ENCODE assay signal across 8 mouse cellular contexts in the genomic region with DNA sequence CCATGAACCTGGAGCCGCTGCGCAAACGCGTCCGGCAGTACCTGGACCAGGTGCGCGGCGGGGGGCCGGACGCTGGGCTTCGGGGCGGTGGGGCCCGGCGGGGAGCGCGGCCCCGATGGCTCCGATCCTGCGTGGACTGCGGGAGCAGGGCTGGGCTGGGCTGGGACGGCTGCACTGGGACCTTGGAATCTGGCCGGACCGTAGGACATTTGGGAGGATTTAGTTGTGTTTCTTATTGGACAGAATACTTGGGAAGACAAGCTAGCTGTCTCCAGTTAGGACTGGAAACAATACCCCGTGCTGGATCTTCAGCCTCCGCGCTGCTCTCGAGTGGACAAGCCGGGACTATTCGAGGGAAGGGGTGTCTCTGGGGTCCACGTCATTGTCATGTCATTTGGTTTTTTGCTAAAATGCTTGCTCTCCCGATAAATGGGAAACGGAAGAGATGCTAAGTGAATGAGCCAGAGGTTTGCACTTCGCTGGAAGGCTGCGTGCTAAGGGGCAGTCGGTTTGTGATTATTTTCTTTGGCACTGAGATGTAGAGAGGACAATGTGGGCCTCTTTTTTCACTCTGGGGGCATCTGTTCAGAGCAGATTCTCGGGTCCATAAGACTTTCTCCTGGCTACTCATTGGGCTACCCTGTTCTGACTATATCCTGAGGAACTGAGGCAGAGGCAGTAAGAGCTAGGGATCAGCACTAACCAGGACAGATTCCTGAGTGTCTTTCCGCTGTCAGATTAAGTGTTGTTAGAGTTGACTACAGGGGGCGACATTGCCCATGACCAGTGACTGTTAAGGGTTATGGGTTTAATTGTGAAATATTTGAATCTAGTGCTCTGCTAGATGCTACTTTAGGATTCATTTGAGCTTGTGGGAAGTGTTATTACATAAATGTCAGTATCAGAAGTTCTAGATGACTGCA. TPM values are rescaled to one million over a fixed set of nuclear protein-coding genes. Genes with fewer than 3 reads are reported as not detected.
DNase-seq lines count a peak whose midpoint lies in the region; ATAC-seq lines count a peak whose summit lies in the region.

No protein-coding gene starts in this region.

- peak overlapping the region; percentile 100 for H3K4me3 ChIP-seq in heart, embryonic 12.5 days
- H3K4me3 ChIP-seq in kidney, embryonic 16.5 days (ENCODE audit: low read length) = peak overlapping the region; percentile 76
- H3K4me3 ChIP-seq in liver, embryonic 15.5 days (replicated peaks) = peak overlapping the region; percentile 99

- peak overlapping the region; percentile 88 for H3K27ac ChIP-seq in heart, embryonic 12.5 days (ENCODE audit: poor library complexity, severe bottlenecking)
- H3K27ac ChIP-seq in kidney, embryonic 16.5 days (ENCODE audit: low read length) = peak overlapping the region; percentile 83
- H3K27ac ChIP-seq in liver, embryonic 15.5 days (replicated peaks) = peak overlapping the region; percentile 83

- no peaks in the 10 kb centered on the region for H3K9me3 ChIP-seq in heart, embryonic 12.5 days (replicated peaks)
- H3K9me3 ChIP-seq in kidney, embryonic 16.5 days (ENCODE audit: low read length) = no peaks in the 10 kb centered on the region
- H3K9me3 ChIP-seq in liver, embryonic 15.5 days (replicated peaks) = no peaks in the 10 kb centered on the region

- DNase-seq in A20 (ENCODE audit: low read depth, low spot score) (peak; percentile 78), NIH3T3 (ENCODE audit: low read depth) (peak; percentile 87)
- peak; percentile 78 for DNase-seq in embryo, embryonic 10 days (ENCODE audit: low spot score)
- peak; percentile 43 to 49 for DNase-seq in natural killer cell, adult 2 months (ENCODE audit: low spot score in 2 of 2)
- peak; percentile 34 to 37 for DNase-seq in thymus, postnatal 36 days

- ATAC-seq in heart, embryonic 12.5 days (ENCODE audit: insufficient number of reproducible peaks, low FRiP score) = peak; percentile 59
- peak; percentile 82 for ATAC-seq in kidney, embryonic 16.5 days (ENCODE audit: low FRiP score, low TSS enrichment)
- ATAC-seq in liver, embryonic 15.5 days (ENCODE audit: insufficient read depth) = peak; percentile 65

- no peaks in the 10 kb centered on the region for H3K27me3 ChIP-seq in heart, embryonic 12.5 days (replicated peaks)
- H3K27me3 ChIP-seq in kidney, embryonic 16.5 days (ENCODE audit: insufficient read depth, low read length) = no peaks in the 10 kb centered on the region
- H3K27me3 ChIP-seq in liver, embryonic 15.5 days = peaks cover 4% of the 10 kb centered on the region; the same call in 1 of the 2 replicates

- H3K4me1 ChIP-seq in heart, embryonic 12.5 days (replicated peaks) = peaks cover 15% of the 10 kb centered on the region
- H3K4me1 ChIP-seq in kidney, embryonic 16.5 days (ENCODE audit: insufficient read depth, low read length) = peaks cover 17% of the 10 kb centered on the region
- peaks cover 23% of the 10 kb centered on the region for H3K4me1 ChIP-seq in liver, embryonic 15.5 days (replicated peaks)

- peak overlapping the region; percentile 89 for H3K4me2 ChIP-seq in heart, embryonic 12.5 days
- H3K4me2 ChIP-seq in kidney, embryonic 16.5 days (replicated peaks; ENCODE audit: low read depth, low read length) = peak overlapping the region; percentile 70
- H3K4me2 ChIP-seq in liver, embryonic 15.5 days = peak overlapping the region; percentile 81

- H3K36me3 ChIP-seq in heart, embryonic 12.5 days = peaks cover 20% of the 10 kb centered on the region
- H3K36me3 ChIP-seq in kidney, embryonic 16.5 days (ENCODE audit: insufficient read depth, low read length) = peaks cover 18% of the 10 kb centered on the region
- H3K36me3 ChIP-seq in liver, embryonic 15.5 days (replicated peaks) = peaks cover 28% of the 10 kb centered on the region

- WGBS in heart, embryonic 12.5 days = under 1% methylated on average over 38 of the region's 38 CpGs
- WGBS in kidney, embryonic 16.5 days = under 1% methylated on average over 35 of the region's 38 CpGs
- WGBS in liver, embryonic 15.5 days (ENCODE audit: insufficient replicate concordance) = under 1% methylated on average over 38 of the region's 38 CpGs

- H3K9ac ChIP-seq in heart, embryonic 12.5 days = peak overlapping the region; percentile 100
- H3K9ac ChIP-seq in kidney, embryonic 16.5 days (replicated peaks; ENCODE audit: low read length) = peak overlapping the region; percentile 93
- peak overlapping the region; percentile 90 for H3K9ac ChIP-seq in liver, embryonic 15.5 days

RNA-seq across cellular contexts. Expression of a gene that starts 0.6 kb away (rescaled TPM):
- polyA plus RNA-seq in heart, embryonic 12.5 days (2016; fragmentation: Nextera tagmentation; extraction: Ambion mirVana) = 131 and 140 TPM in 2 replicates
- polyA plus RNA-seq in kidney, embryonic 16.5 days (2015; fragmentation: Nextera tagmentation; extraction: Ambion mirVana) = 180 and 181 TPM in 2 replicates
- polyA plus RNA-seq in liver, embryonic 15.5 days (2015; fragmentation: Nextera tagmentation; extraction: Ambion mirVana) = 42.8 and 46.4 TPM in 2 replicates

RNA-seq across cellular contexts. Expression of a gene that starts 27.3 kb away (rescaled TPM):
- 27.9 and 28.7 TPM in 2 replicates for polyA plus RNA-seq in heart, embryonic 12.5 days (2016; fragmentation: Nextera tagmentation; extraction: Ambion mirVana)
- polyA plus RNA-seq in kidney, embryonic 16.5 days (2015; fragmentation: Nextera tagmentation; extraction: Ambion mirVana) = 44.3 and 45.8 TPM in 2 replicates
- 11.0 and 11.2 TPM in 2 replicates for polyA plus RNA-seq in liver, embryonic 15.5 days (2015; fragmentation: Nextera tagmentation; extraction: Ambion mirVana)

RNA-seq across cellular contexts. Expression of a gene that starts 52.4 kb away (rescaled TPM):
- polyA plus RNA-seq in heart, embryonic 12.5 days (2016; fragmentation: Nextera tagmentation; extraction: Ambion mirVana) = 0.26 TPM in 1 of 2 replicates, not detected in the other
- polyA plus RNA-seq in kidney, embryonic 16.5 days (2015; fragmentation: Nextera tagmentation; extraction: Ambion mirVana) = 0.19 TPM in 1 of 2 replicates, not detected in the other
- 0.12 TPM in 1 of 2 replicates, not detected in the other for polyA plus RNA-seq in liver, embryonic 15.5 days (2015; fragmentation: Nextera tagmentation; extraction: Ambion mirVana)

Comparison
In these comparisons a context has a peak if more than half of its experiments do, and no peak if none do; other contexts are left out.
1. Peak in every context shown above with its lines: DNase-seq, ATAC-seq, H3K4me3 ChIP-seq and H3K27ac ChIP-seq.
2. DNase-seq: peak in every context shown above with its lines; median percentile 87 in NIH3T3; 78 in A20; 78 in embryo, embryonic 10 days; 46 in natural killer cell, adult 2 months; 36 in thymus, postnatal 36 days.